Mouse (Mus musculus): ENCODE measurements around the gene Il27ra. TPM values are rescaled to one million over a fixed set of nuclear protein-coding genes. Genes with fewer than 3 reads are reported as not detected.

The Il27ra gene
- total RNA-seq, 1 experiment from 2014 or later: 14.8 TPM

GRCm38 (mm10) chr8:84039050-84039449 is 3.3 kb downstream of the Il27ra start:
- ATAC-seq (replicated peaks in 1 of 2; ENCODE audit: insufficient read depth in 1 of 2, low FRiP score in 2 of 2, low TSS enrichment in 1 of 2, low read depth in 1 of 2, poor library complexity in 2 of 2, severe bottlenecking in 2 of 2): peak; percentile 47 to 56; a peak in 3 of 4 replicates

DNA sequence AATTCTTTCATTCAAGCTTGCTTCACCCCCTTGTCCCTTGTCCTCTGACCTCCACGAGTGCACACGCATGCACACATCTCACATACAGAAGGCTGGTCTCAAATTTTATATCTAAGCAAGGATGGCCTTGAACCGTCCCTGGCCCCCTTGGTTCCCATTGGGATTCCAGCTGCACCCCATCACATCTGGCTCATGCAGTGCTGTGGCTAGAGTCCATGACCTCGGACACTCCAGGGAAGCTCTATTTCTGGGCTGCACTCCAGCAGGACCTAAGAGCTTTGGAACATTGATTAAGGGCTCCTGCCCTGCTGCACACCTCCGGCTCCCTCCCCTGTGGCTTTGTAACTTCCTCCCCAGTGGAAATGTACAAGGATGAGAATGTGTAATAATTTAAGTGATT is 4.4 kb downstream of the Il27ra start:
- no peak for ATAC-seq (replicated peaks in 1 of 2; ENCODE audit: insufficient read depth in 1 of 2, low FRiP score in 2 of 2, low TSS enrichment in 1 of 2, low read depth in 1 of 2, poor library complexity in 2 of 2, severe bottlenecking in 2 of 2)

DNA sequence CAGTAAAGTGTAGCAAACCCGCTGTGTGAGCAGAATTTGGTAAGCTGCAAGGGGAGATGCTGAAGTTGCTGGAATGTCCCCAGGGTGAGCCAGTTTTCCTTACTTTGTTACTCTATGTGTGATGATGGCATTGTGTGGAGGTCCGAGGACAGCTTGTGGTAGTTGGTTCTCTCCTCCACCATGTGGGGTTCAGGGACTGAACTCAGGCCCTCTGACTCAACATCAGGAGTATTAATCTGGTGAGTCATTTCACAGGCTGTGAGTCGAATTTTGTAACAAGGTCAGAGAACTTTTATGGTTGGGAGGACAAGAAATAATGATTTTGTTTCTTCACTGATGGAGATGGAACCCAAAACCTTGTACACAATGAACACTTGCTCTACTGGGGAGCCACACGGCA is 9.6 kb downstream of the Il27ra start:
- ATAC-seq (replicated peaks in 1 of 2; ENCODE audit: insufficient read depth in 1 of 2, low FRiP score in 2 of 2, low TSS enrichment in 1 of 2, low read depth in 1 of 2, poor library complexity in 2 of 2, severe bottlenecking in 2 of 2): no peak

- no peak for ATAC-seq (replicated peaks in 1 of 2; ENCODE audit: insufficient read depth in 1 of 2, low FRiP score in 2 of 2, low TSS enrichment in 1 of 2, low read depth in 1 of 2, poor library complexity in 2 of 2, severe bottlenecking in 2 of 2)
Measured at GRCm38 (mm10) chr8:84029272-84029671, 13.1 kb downstream of the Il27ra start.

GRCm38 (mm10) chr8:84027449-84027848 is 14.9 kb downstream of the Il27ra start:
- peak; percentile 29 to 54; a peak in 3 of 4 replicates for ATAC-seq (replicated peaks in 1 of 2; ENCODE audit: insufficient read depth in 1 of 2, low FRiP score in 2 of 2, low TSS enrichment in 1 of 2, low read depth in 1 of 2, poor library complexity in 2 of 2, severe bottlenecking in 2 of 2)

DNA sequence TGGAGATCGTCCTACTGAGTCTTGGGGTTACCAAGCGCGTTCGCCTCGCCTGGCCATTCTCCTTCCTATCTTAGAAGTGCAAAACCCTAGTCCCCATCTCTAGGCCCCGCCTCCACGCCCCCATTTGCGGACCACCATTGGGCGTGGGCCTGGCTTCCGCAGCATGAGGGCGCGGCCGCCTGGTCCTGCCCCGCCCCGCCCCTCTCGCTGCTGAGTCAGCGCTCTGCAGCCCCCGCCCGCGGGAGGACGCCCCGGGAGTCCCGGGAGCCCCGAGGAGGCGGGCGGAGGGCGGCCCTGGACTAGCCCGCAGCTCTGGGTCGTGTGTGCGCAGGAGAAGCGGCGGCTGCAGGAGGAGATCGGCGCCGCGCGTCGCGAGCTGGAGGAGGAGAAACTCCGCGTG is 16.5 kb downstream of the Il27ra start:
- ATAC-seq (replicated peaks in 1 of 2; ENCODE audit: insufficient read depth in 1 of 2, low FRiP score in 2 of 2, low TSS enrichment in 1 of 2, low read depth in 1 of 2, poor library complexity in 2 of 2, severe bottlenecking in 2 of 2): peak; percentile 28 to 44; a peak in 3 of 4 replicates

DNA sequence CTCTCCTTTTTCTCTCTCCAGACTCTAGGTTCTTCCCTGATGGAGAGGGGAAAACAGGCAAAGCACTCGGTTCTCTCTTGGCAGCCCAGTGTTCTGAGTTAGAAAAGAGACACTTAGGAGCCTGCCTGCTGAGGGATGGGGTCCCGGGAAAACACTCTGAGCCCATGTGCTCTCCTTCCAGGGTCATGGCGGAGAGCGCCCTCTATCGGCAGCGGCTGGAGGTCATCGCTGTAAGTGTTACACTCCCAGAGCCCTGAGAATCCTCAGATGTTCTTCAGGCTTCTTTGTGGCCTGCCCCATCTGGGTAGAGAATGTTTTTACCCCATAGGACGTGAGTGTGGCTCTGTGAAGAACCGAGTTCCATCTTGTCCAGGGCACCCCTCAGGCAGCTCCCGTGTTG is 18.2 kb downstream of the Il27ra start:
- ATAC-seq (replicated peaks in 1 of 2; ENCODE audit: insufficient read depth in 1 of 2, low FRiP score in 2 of 2, low TSS enrichment in 1 of 2, low read depth in 1 of 2, poor library complexity in 2 of 2, severe bottlenecking in 2 of 2): 0 out of 4 replicates have a peak, but pooled peaks of 1 of the 2 experiments have one; percentile 37

- ATAC-seq (replicated peaks in 1 of 2; ENCODE audit: insufficient read depth in 1 of 2, low FRiP score in 2 of 2, low TSS enrichment in 1 of 2, low read depth in 1 of 2, poor library complexity in 2 of 2, severe bottlenecking in 2 of 2): no peak
Measured at GRCm38 (mm10) chr8:84023631-84024030, 18.8 kb downstream of the Il27ra start.

DNA sequence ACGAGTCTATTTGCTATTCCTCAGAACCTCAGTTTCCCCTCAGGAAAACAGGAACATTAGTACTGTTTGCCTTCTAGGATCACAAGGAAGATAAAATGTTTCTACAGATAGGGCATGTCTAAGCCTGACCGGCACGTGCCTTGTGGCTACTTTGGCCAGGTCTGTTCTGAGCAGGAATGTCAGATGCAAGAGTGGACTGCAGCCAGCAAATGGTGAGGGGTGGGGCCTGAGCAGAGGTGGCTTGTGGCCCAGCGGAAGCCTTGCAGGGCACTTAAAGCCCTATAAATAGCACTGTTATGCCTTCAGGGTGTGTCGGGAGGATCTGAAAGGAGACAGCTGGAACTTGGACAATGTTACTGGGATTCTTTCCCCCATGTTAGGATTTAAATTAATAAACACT is 19.3 kb downstream of the Il27ra start:
- no peak for ATAC-seq (replicated peaks in 1 of 2; ENCODE audit: insufficient read depth in 1 of 2, low FRiP score in 2 of 2, low TSS enrichment in 1 of 2, low read depth in 1 of 2, poor library complexity in 2 of 2, severe bottlenecking in 2 of 2)

DNA sequence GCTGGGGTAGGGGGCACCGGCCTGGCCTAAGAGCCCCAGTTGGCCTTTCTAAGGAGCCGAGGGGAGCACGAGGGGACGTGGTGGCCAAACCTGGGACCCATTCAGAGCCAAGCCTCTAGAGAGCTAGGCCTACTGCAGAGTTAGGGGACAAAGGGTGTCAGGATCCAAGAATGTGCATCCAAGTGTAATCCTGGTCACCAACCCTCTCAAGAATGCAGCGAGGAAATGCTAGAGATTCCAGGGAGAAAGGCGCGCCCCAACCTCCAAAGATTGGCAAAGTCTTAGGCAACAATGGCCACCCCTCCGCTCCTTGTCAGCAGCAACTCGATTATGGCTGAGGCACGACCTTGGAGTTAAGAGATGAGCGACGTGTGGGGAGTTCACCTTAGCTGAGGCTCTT is 20.8 kb downstream of the Il27ra start:
- ATAC-seq (replicated peaks in 1 of 2; ENCODE audit: insufficient read depth in 1 of 2, low FRiP score in 2 of 2, low TSS enrichment in 1 of 2, low read depth in 1 of 2, poor library complexity in 2 of 2, severe bottlenecking in 2 of 2): no peak

- ATAC-seq (replicated peaks in 1 of 2; ENCODE audit: insufficient read depth in 1 of 2, low FRiP score in 2 of 2, low TSS enrichment in 1 of 2, low read depth in 1 of 2, poor library complexity in 2 of 2, severe bottlenecking in 2 of 2): no peak
Measured at GRCm38 (mm10) chr8:84021096-84021495, 21.3 kb downstream of the Il27ra start, which contains the start of gene Palm3. Gene Palm3, plus strand, starts transcription at chr8:84021471.

DNA sequence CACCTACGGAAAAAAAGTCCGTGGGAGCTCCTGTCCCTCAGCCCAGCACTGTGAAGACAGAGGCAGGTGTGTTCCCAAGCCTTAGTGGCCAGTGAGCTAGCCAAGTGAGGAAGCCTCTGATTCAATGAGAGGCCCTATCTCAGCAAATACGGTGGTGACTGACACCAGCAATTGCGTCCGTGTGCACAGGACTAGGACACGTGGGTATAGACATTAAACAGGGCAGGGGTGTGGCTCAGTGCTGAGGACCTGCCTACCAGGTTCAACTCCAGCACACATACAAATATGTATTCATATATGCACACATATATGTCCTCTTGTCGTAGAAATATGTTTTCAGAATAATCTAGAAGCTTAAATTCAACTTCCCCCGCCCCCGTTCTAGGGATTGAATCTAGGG is 22.7 kb downstream of the Il27ra start:
- ATAC-seq (replicated peaks in 1 of 2; ENCODE audit: insufficient read depth in 1 of 2, low FRiP score in 2 of 2, low TSS enrichment in 1 of 2, low read depth in 1 of 2, poor library complexity in 2 of 2, severe bottlenecking in 2 of 2): no peak

GRCm38 (mm10) chr8:84015833-84016232 is 26.6 kb downstream of the Il27ra start:
- no peak for ATAC-seq (replicated peaks in 1 of 2; ENCODE audit: insufficient read depth in 1 of 2, low FRiP score in 2 of 2, low TSS enrichment in 1 of 2, low read depth in 1 of 2, poor library complexity in 2 of 2, severe bottlenecking in 2 of 2)

- ATAC-seq (replicated peaks in 1 of 2; ENCODE audit: insufficient read depth in 1 of 2, low FRiP score in 2 of 2, low TSS enrichment in 1 of 2, low read depth in 1 of 2, poor library complexity in 2 of 2, severe bottlenecking in 2 of 2): no peak
Measured at GRCm38 (mm10) chr8:84012499-84013165, 29.8 kb downstream of the Il27ra start.

GRCm38 (mm10) chr8:84011705-84012498 is 30.5 kb downstream of the Il27ra start, which contains the start of gene 2210011C24Rik:
Gene 2210011C24Rik, minus strand, starts transcription at chr8:84012171.
- ATAC-seq (replicated peaks in 1 of 2; ENCODE audit: insufficient read depth in 1 of 2, low FRiP score in 2 of 2, low TSS enrichment in 1 of 2, low read depth in 1 of 2, poor library complexity in 2 of 2, severe bottlenecking in 2 of 2): peak; percentile 21 to 39; a peak in 3 of 4 replicates

DNA sequence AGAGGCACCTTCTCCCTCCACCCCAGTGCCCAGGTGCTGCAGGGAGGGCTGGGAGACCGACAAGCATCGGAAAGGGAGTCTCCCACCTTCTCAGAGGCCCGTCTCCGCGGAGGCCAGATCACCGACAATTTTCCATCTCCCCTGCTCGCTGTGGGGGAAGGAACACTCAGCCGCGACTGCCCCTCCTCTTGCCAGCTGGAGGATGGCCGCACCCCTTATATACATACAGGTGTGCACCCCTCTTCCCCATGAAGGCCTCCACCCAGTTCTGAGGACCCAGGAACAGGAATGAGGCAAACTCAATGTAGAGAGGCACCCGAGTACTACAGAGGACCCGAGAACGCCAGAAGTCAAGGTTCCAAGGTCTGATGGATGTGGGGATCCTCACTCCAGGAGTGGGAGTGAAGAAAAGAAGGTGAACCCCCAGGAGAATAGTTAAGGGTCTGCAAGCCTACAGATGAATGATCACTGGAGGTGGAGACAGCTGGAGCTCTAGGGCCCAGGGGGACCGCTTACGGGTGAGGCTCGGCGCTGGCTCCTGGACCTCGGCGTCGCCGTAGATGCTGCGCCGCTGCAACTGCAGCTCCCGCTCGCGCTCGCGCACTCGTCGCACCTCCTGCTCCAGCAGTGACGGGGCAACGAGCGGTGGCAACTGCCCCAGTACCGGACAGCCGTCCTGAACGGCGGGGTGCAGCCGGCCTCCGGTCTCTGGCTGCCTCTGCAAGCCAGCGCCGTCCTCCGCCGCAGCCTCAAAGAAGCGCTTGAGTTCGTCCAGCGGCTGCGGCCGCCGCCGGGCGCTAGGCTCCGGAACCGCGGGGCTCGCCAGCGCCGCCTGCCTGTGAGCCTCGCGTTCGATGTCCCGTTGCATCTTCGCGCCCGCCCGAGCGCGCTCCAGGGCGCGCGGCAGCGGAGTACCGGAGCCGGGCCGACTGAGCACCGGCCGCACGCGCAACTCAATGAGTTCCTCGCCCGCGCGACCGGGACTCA is 31.5 kb downstream of the Il27ra start:
- ATAC-seq (replicated peaks in 1 of 2; ENCODE audit: insufficient read depth in 1 of 2, low FRiP score in 2 of 2, low TSS enrichment in 1 of 2, low read depth in 1 of 2, poor library complexity in 2 of 2, severe bottlenecking in 2 of 2): peak in 1 of 2 experiments; percentile 43; a peak in 1 of 4 replicates

DNA sequence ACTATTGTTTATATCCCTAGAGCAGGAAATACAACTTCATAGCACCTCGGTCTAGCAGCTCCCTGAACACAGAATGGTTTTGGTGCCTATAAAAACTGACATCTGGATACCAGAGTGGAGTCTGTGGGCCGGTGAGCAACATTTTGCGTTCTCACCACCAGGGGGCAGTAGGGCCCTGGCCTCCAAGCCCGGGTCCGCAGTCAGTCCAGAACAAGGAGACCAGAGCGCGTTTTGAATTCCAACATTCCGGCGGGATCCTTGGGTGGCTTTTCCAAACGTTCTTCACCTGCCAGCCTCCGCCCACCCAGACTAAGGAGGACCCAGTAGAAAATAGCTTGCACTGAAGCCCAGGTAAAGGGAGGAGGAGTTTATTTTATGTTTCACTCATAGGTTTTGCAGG is 32.5 kb downstream of the Il27ra start:
- peak; percentile 65 to 70 for ATAC-seq (replicated peaks in 1 of 2; ENCODE audit: insufficient read depth in 1 of 2, low FRiP score in 2 of 2, low TSS enrichment in 1 of 2, low read depth in 1 of 2, poor library complexity in 2 of 2, severe bottlenecking in 2 of 2)

Data from hematopoietic stem cell, adult 5-6 weeks (primary cell).